Mouse (Mus musculus) small intestine, adult 2 months (tissue): ENCODE measurements around the gene Btbd8. TPM values are rescaled to one million over a fixed set of nuclear protein-coding genes. Genes with fewer than 3 reads are reported as not detected.
A peak's percentile ranks its signal among the peaks of the same experiment; 100 is the strongest.

Experiments
- H3K27ac ChIP-seq: fragments of 200-500 bp; 2 replicates; pipeline ENCODE4 v1.5.1; 2012; ENCODE audit warnings: low read depth, low read length, control low read depth, inconsistent platforms; ENCODE audit not compliant: insufficient read depth
- H3K27me3 ChIP-seq: fragments of 200-500 bp; 2 replicates; pipeline ENCODE4 v1.6.1; 2012; ENCODE audit warnings: mild to moderate bottlenecking, moderate library complexity, low read length, inconsistent platforms; ENCODE audit not compliant: control insufficient read depth, insufficient read depth
- H3K36me3 ChIP-seq: fragments of 200-500 bp; 2 replicates; pipeline ENCODE4 v1.6.1; 2012; ENCODE audit warnings: mild to moderate bottlenecking, low read length, control low read depth, inconsistent platforms; ENCODE audit not compliant: control insufficient read depth, insufficient read depth
- H3K4me1 ChIP-seq: fragments of 200-500 bp; 2 replicates; pipeline ENCODE4 v1.6.1; 2012; ENCODE audit warnings: low read length, inconsistent platforms, mixed read lengths; ENCODE audit not compliant: control insufficient read depth, insufficient read depth, insufficient read length
- H3K4me3 ChIP-seq: fragments of 200-500 bp; 2 replicates; pipeline ENCODE4 v1.5.1; 2012; ENCODE audit warnings: low read depth, mild to moderate bottlenecking, control low read depth, inconsistent platforms, low read length, moderate library complexity
- CTCF ChIP-seq: fragments of 200-500 bp; IDR thresholded peaks from 2 replicates; pipeline ENCODE4 v1.5.1; 2012; ENCODE audit warnings: low read depth, mild to moderate bottlenecking, control low read depth, inconsistent platforms, low read length, moderate library complexity, mixed read lengths; ENCODE audit not compliant: insufficient replicate concordance, insufficient read length; ENCODE audit errors: extremely low read depth
- POLR2A ChIP-seq: fragments of 200-500 bp; IDR thresholded peaks from 2 replicates; pipeline ENCODE4 v1.6.1; 2012; ENCODE audit warnings: low read depth, mild to moderate bottlenecking, control low read depth, inconsistent platforms, low read length, moderate library complexity
- WGBS: fragments of 180-500 bp; shearing (Covaris S2); methylation state at CpG from one replicate; pipeline ENCODE4 v1.1.7; 2018; 5-methylcytosine and 5-hydroxymethylcytosine counted together
- polyA plus RNA-seq: library from polyadenylated mRNA; depleted of rRNA; stranded (reverse); fragments of >200 nt; gene quantifications from 2 replicates; pipeline ENCODE4 v1.2.3, GENCODE M21; 2012

Gene Btbd8
- polyA plus RNA-seq, 1 experiment = 0.28 TPM

- no peak overlapping the region for H3K4me3 ChIP-seq
- TF ChIP-seq POLR2A = no peak
- TF ChIP-seq CTCF = no peak
- 83% methylated on average over 5 of the region's 5 CpGs for WGBS
- H3K4me1 ChIP-seq = no peaks in the 10 kb centered on the region
- H3K27me3 ChIP-seq = no peaks in the 10 kb centered on the region
- H3K36me3 ChIP-seq = no peaks in the 10 kb centered on the region
- H3K27ac ChIP-seq = no peak overlapping the region
Observed at GRCm38 (mm10) chr5:107434001-107434400, 3.8 kb upstream of the Btbd8 start.

GRCm38 (mm10) chr5:107436185-107436584, 1.6 kb upstream of the Btbd8 start:
- 85% methylated on average over 6 of the region's 6 CpGs for WGBS

GRCm38 (mm10) chr5:107436587-107437209, 1.1 kb upstream of the Btbd8 start:
- no peak overlapping the region for H3K4me3 ChIP-seq
- H3K4me1 ChIP-seq = no peaks in the 10 kb centered on the region
- no peak overlapping the region for H3K27ac ChIP-seq
- no peak for TF ChIP-seq CTCF
- no peak for TF ChIP-seq POLR2A
- no peaks in the 10 kb centered on the region for H3K36me3 ChIP-seq
- WGBS = 87% methylated on average over 6 of the region's 6 CpGs
- no peaks in the 10 kb centered on the region for H3K27me3 ChIP-seq

More at GRCm38 (mm10) chr5:107436185-107436584, 1.6 kb upstream of the Btbd8 start:
- Histone ChIP-seq H3K27me3 (no peaks in the 10 kb centered on the region), H3K4me1 (no peaks in the 10 kb centered on the region), H3K27ac (no peak overlapping the region), H3K36me3 (no peaks in the 10 kb centered on the region), H3K4me3 (no peak overlapping the region)
- no peak for TF ChIP-seq POLR2A
- no peak for TF ChIP-seq CTCF

- Histone ChIP-seq H3K4me3 (peak overlapping the region; percentile 92), H3K27ac (0 out of 2 replicates have a peak overlapping the region, but pooled peaks have one; percentile 43), H3K4me1 (peaks cover 4% of the 10 kb centered on the region; the same call in 1 of the 2 replicates), H3K36me3 (no peaks in the 10 kb centered on the region), H3K27me3 (no peaks in the 10 kb centered on the region)
- TF ChIP-seq POLR2A (no peak), CTCF (no peak)
- WGBS = 12% methylated on average over 7 of the region's 7 CpGs
Observed at GRCm38 (mm10) chr5:107438353-107438752, 556 bp downstream of the Btbd8 start.

- H3K4me3 ChIP-seq = no peak overlapping the region
- no peak for TF ChIP-seq CTCF
- no peak for TF ChIP-seq POLR2A
- H3K36me3 ChIP-seq = peaks cover 2% of the 10 kb centered on the region; the same call in 1 of the 2 replicates
- no peaks in the 10 kb centered on the region for H3K27me3 ChIP-seq
- H3K4me1 ChIP-seq = peaks cover 6% of the 10 kb centered on the region; the same call in 1 of the 2 replicates
- WGBS = 81% methylated on average over 5 of the region's 5 CpGs
- no peak overlapping the region for H3K27ac ChIP-seq
Observed at GRCm38 (mm10) chr5:107441881-107442280, 4.1 kb downstream of the Btbd8 start.

- Histone ChIP-seq H3K36me3 (peaks cover 2% of the 10 kb centered on the region; the same call in 1 of the 2 replicates), H3K4me3 (no peak overlapping the region), H3K27me3 (no peaks in the 10 kb centered on the region), H3K27ac (no peak overlapping the region), H3K4me1 (peaks cover 12% of the 10 kb centered on the region; the same call in 1 of the 2 replicates)
- no peak for TF ChIP-seq POLR2A
- no peak for TF ChIP-seq CTCF
- WGBS = 93% methylated on average over 4 of the region's 4 CpGs
Observed at GRCm38 (mm10) chr5:107444251-107444650, 6.5 kb downstream of the Btbd8 start.

DNA sequence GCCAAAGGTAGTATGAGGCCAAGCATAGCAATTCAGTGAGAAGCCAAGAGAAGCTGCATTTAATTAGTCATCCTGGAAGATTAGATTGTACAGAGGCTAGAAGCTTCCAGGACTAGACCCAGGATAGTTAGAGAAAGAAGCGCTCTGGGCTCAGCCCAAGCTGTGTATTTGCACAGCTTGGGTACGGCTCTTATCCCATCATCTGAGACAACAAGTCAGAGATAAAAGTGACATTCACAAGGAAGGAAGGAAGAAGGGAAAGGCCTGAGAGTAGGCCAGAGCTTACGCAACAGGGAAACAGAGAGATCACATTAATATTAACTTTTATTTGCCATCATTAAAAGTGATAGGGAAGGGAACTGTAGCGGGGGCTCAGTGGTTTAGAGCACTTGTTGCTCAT, 10.2 kb downstream of the Btbd8 start:
- TF ChIP-seq POLR2A (no peak), CTCF (no peak)

DNA sequence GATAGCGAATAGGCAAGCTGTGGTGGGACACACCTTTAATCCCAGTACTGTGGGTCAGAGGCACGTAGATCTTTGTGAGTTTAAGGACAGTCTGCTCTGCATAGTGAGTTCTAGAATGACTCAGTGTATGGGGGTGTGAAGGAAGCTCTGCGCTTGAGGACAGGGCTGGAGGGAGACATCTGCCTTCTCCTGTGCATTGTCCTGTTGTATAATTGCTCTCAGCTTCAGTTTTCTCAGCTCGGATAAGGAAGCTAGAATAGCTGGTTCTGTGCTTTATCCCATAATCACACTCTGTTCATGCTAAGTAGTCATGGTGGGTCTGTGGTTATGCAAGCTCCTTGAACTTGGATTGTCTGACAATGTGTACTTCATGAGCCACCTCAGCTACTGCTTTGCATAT, 11.0 kb downstream of the Btbd8 start:
- peaks cover 8% of the 10 kb centered on the region; the same call in 1 of the 2 replicates for H3K4me1 ChIP-seq
- peaks cover 2% of the 10 kb centered on the region; the same call in 1 of the 2 replicates for H3K36me3 ChIP-seq
- 85% methylated on average over 4 of the region's 4 CpGs for WGBS
- H3K4me3 ChIP-seq = no peak overlapping the region
- no peak overlapping the region for H3K27ac ChIP-seq
- TF ChIP-seq POLR2A = no peak
- TF ChIP-seq CTCF = no peak
- H3K27me3 ChIP-seq = no peaks in the 10 kb centered on the region

More for the DNA sequence above, 10.2 kb downstream of the Btbd8 start:
- peak overlapping the region; percentile 75 for H3K27ac ChIP-seq
- H3K36me3 ChIP-seq = peaks cover 2% of the 10 kb centered on the region; the same call in 1 of the 2 replicates
- peaks cover 8% of the 10 kb centered on the region; the same call in 1 of the 2 replicates for H3K4me1 ChIP-seq
- 30% methylated on average over 4 of the region's 4 CpGs for WGBS
- H3K4me3 ChIP-seq = no peak overlapping the region
- H3K27me3 ChIP-seq = no peaks in the 10 kb centered on the region
